Mouse (Mus musculus): Measurements from ENCODE around the gene Gm29609.

- no peak for TF ChIP-seq EP300 (IDR thresholded peaks at IDR 0.05; ENCODE audit: insufficient read depth, low read depth, low read length)
- no peak for TF ChIP-seq POLR2A (IDR thresholded peaks at IDR 0.05; ENCODE audit: insufficient read depth, low read depth, low read length)
- no peak for TF ChIP-seq CTCF (IDR thresholded peaks at IDR 0.05)
Measured at GRCm38 (mm10) chr5:31183678-31184077, 4.0 kb upstream of the Gm29609 start.

Data from heart, adult 2 months (tissue).